Mouse (Mus musculus) lung, postnatal 36 days (tissue): ENCODE data around the gene Rtn2.

Source experiments
- DNase-seq: peaks from one replicate; pipeline ENCODE4 v3.0.0; 2022; ENCODE audit warnings: mixed read lengths

Rtn2 gene

DNA sequence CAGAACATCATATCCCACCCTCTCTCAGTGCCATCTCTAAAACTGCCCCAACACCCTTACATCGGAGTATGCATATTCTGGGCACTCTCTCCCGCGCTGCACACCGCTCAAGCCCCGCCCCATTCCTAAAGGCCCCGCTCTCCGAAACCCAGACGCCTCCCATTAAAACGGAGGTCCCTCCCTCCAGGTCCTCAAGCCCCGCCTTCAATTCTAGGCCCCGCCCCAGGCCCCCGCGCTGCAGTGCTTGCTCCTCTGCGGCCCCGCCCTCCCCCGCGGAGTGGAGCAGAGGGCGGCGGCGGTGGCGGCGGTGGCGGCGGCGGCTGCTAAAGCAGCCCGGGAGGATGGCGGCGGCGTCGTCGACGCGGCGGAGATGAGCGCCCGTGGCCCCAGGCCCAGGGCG, at the start of gene Rtn2:
TSS of gene Rtn2 (plus strand) at position 240 of the 400 bp plus-strand sequence.
- DNase-seq = peak; percentile 77

DNA sequence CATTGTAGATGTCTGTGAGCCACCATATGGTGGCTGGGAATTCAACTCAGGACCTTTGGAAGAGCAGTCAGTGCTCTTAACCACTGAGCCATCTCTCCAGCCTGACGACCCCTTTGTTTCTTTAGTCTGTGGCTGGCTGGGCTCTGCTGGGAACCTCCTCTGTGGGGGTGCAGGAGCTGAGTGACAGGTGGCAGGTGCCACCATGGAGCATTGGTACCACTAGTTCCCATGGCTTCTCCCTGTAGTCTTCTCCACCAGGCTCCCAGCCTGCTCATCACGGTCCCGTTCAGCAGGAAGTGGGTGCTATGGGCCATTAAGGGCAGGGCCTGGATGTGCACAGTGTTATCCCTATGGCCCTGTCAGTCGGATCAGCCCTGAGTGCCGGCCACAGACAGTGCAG, 47.8 kb upstream of the Rtn2 start:
- no peak for DNase-seq

DNA sequence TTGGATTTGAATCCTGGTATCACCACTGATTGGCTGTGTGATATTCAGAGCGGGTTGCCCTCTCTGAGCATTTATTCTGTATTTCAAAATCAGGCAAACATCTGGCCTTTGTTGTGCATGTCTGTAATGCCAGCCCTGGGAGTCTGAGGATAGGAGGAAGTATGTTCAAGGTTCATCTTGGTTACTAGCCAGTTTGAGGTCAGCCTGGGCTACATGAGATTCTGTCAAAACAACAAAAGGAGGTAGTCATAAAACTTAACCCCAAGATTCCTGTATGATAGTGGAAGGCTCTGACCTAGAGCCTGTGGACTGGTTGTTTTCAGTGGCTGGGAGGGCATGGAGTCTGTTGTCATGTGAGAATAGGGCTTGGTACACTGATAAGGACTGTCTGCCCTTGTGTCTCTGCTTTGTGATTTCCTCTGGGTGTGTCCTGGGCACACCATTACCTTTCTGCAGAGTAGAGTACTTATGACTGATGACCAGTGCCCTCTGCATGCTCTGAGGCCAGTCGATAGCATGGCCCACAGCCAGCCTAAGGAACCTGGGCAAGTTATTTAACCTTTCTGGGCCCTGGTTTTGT, 47.2 kb upstream of the Rtn2 start:
- no peak for DNase-seq

DNA sequence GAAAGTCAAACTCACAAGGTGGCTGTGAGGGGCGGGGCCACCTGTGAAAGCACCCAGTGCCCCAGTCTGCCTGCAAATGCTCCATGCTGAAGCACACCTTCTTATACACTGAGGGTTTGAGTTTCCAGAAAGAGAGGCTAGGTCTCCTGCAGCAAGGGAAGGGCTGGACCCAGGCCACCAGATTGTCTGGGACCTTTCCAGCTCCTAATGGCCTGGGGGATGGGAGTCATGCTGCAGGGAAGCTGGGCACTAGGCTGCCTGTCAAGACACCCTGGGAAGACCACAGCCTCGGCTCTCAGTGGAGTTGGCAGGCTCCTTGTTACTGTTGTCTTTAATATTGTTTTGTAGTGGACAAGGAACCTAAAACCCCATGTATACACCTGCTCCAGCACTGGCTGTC, 46.0 kb upstream of the Rtn2 start:
- no peak for DNase-seq

DNA sequence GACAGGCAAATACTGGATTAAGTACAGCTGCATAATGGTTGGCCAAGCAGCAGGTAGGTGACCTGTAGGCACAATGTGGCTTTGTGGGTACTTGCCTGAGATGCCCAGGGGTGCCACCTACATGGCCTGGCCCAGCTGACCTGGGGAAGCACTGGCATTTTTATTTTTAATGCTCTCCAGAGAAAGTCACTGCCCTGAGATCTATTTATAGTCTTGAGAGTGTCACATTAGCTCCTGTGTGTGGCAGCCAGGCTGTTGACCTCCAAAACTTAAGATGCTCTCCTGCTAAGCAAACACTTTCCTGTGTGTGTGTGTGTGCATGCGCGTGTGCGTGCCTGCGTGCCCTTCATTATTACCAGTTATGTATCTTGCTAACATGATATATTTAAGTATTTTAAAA, 44.1 kb upstream of the Rtn2 start:
- peak; percentile 71 for DNase-seq

DNA sequence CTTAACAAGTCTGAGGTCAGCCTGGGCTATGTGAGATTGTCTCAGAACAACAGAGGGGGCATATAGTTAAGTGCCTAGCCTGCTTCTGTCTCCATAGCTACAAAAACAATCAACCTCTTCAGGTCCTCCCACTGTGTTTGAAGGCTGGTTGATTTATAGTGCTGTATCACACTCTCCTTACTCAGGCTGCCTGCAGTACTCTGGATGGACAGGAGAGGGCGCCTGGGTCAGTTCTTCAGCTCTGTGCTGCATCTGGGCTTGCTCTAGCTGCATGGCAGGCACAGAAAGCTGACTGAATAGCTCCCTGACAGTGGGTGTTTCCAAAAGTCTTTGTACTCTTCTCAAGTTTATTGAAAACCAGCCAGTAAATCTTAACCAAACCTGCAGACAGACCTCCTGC, 43.0 kb upstream of the Rtn2 start:
- peak; percentile 96 for DNase-seq

DNA sequence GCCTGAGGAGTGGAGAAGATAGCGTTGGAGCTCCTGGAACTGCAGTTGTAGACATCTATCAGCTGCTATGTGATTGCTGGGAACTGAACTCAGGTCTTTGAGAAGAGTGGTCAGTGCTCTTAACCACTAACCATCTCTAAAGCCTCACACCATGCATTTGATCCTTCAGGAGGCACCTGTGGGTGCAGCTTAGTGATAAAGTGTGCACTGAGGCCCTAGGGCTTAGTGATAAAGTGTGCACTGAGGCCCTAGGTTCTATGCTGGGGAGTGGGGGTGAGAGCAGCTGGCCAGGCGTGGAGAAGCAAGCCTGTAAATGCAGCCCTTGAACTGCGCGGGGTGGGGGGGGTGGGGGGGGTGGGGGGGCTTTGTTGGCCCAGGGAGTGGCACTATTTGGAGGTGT, 42.4 kb upstream of the Rtn2 start:
- no peak for DNase-seq

DNA sequence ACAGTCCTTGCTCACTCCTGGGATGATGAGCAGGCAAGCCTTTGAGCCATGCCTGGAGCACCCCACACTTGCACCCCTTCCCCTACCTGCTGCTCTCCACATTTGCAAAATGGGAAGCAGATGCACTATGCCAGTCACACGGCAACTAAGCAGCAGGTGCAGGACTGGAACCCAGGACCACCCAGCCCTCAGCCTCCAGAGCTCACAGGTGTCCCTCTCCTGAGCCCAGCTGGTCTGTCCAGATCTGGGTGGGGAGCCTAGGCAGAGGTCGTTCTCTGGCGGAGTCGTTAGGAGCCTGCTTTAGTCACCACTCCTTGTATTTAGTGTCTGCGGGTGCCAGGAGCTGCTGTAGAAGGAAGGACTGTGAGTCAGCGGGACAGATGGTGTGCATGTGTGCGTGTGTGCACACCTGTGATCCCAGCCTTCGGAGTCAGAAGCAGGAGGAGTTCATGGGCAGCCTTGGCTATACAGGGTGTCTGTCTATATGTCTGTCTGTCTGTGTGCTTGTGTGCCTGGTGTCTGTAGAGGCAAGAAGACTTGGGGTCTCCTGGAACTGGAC, 41.4 kb upstream of the Rtn2 start:
- no peak for DNase-seq

DNA sequence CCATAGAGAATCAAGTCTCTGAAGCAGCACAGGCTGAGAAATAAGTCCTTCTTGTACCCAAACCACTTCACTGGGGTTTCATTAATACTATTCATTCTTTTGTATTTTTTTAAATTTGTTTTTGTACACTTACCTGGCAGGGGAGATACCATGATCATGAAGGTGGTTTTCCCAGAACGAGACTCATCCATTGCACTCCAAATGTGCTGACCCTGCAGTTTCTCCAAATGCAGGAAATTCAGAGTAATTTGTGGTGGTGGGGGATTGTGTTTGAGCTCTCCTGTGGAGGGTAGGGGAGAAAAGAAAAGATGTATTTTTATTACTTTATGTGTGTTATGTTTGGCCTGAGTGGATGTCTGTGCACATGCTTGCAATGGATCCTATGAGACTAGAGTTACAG, 40.4 kb upstream of the Rtn2 start:
- DNase-seq = no peak

DNA sequence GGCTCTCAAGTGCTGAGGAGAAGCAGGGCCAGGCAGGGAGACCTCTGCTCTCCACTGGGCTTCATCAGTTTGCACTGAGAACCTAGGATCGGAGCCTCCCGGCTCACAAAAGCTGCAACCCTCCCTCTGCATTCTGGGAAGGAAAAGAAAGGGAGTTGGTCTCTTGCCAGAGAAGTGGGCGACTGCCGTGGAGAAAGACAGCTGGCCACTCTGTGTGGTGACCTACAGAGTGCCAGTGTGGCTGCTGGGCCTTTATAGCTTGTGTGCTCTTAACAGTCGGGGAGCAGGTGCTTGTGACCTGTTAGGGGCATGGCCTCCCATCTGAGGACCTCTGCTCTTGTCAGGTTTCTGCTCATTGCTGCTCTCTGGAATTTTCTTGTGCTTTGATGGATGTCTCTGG, 38.6 kb upstream of the Rtn2 start:
- no peak for DNase-seq

DNA sequence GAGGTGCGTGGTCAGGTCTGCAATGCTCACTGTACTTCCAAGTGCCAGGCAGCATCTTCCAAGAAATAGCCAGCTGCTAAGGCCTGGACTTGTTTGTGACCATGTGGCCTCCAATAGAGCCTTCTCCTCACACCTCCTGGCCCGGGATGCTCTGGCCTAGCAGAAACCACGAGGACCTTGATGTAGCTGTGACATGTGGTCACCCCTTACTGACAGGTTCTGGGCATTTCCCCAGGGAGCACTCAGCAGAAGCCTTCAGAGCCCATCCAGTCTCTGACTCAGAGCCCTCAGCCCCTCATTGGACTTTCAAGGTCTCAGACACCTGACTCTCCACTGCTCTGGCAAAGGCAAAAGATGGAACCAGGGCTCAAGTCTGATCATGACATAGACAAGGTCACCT, 37.3 kb upstream of the Rtn2 start:
- DNase-seq = no peak

DNA sequence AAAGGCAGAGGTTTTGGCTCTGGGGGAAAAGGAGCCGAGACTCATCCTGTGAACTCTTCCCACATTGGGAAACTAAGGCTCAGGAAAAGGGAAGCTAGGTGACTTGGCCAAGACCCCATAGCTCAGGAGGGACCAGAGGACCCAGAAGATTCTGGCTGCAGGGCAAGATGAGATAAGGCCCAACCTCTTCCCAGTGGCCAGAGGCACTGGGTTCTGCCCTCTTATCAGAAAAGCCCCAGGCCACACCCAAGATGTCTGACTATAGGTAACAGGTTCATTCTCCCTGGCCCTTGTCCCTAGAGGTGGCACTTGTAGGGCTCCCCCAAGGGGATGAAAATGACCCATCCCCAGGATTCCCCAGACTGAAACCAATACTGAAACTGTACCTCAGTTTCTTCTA, 35.6 kb upstream of the Rtn2 start:
- no peak for DNase-seq

DNA sequence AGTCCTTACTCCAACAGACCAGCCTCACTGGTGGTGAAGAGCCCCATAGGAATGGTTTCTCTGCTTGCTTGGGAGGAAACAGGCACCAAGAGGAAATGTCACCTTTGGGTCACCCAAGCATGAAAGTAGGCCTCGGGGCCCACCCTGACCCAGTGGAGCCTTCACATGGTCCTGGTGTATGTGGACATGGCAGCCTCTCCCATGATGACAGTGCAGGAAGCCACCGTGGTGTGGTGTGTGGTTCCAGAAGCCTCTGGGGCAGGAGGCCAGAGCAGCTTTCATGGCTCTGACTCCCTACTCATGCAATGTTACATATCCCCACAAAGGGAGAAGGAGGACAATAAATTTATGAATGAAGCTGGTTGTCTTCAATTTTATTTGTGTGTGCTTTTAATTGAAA, 34.9 kb upstream of the Rtn2 start:
- DNase-seq = no peak

DNA sequence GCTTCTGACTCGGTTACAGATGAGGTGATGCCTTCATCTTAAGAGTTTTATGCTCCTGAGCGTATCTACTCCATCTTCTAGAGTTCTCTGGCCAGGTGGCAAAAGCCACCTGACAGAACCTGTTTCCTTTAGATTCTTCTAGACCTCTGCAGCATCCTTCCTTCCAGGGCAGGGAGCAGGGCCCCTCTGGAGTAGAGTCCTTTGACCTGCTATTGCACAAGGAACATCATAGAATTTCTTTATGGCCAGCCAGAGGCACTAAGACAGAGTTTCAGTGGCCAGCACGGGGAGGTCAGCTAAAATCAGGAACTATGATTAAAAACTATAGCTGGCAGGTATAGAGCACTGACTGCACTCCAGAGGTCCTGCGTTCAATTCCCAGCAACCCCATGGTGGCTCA, 30.3 kb upstream of the Rtn2 start:
- no peak for DNase-seq

DNA sequence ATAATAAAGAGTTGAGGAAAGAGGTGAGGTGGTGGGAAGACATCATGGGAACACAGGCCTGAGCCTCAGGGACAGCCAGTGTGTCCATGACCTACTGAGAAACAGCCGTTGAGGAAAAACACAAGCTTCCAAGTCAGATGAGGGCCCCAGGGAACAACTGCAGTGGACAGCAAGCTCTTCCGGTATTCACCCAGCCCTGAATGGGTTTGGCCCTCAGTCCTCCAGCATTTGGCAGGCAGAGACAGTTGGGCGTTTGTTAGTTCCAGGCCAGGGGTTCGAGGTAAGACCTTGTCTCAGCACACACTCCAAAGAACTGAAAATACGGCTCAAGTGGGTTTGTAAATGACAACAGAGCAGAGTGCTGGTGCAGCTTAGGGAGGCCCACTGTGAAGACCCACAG, 29.0 kb upstream of the Rtn2 start:
- no peak for DNase-seq

DNA sequence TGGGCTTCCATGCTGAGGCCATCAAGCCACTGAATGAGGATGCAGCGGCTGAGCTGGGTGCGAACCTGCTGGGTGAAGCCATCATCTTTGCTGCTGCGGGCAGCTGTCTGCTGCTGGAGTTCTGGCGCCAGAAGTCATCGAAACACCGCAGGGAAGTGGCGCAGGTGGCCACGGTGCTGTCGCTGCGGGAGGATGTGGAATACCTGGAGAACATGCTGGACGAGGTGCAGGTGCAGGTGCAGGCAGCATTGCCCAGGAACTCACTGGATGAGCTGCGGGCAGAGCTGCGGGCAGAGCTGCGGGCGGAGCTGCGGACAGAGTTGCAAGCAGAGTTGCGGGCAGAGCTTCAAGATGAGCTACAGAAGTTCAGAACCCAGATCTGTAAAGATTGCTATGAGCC, 27.0 kb upstream of the Rtn2 start:
- no peak for DNase-seq

DNA sequence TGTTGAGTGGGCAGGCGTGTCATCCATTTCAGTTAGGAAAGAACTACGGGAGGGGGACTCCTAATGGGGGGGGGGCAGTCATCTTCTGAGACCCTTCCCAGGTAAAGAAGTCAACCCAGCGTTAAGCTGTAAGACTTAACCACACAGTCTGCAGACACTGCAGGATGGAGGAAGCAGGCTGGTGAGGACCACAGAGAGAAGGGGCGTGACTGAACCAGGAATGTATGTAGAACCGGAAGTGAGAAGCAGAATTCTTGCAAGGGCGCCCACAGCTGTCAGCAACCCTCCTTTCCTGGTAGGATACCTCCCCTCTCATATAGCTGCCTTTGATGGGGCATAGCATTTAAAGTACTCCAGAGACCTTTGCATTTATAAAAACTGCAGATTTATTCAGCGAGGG, 25.9 kb upstream of the Rtn2 start:
- DNase-seq = peak; percentile 38

DNA sequence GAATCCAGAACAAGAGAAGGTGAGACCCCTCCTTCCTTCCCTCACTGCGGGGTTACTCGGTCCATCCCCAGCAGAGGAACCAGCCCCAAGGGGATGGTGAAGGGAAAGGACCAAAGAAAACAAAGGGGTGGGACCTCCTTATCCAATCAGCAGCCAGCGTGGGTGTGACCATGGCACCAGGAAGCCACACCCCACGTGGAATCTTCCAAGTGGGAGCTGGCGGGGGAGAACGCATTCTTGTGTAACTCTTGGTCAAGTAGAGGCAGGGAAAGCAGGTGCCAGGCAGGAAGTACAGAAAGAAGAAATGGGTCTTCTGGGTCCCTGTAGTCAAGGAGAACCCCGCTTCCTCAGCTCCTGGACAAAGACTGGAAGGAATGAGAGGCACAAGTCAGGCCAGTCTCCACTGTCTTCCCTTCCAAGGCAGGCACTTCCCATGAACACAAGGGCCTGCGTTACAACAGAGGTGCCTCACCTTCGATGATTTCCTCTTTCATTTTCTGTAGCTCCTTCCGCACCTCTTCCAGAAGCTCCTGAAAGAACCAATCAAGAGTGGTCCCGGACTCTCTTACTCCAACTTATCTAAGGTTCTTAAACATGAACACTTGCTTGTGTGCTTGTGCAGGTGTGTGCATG, 24.9 kb upstream of the Rtn2 start:
- peak; percentile 94 for DNase-seq

DNA sequence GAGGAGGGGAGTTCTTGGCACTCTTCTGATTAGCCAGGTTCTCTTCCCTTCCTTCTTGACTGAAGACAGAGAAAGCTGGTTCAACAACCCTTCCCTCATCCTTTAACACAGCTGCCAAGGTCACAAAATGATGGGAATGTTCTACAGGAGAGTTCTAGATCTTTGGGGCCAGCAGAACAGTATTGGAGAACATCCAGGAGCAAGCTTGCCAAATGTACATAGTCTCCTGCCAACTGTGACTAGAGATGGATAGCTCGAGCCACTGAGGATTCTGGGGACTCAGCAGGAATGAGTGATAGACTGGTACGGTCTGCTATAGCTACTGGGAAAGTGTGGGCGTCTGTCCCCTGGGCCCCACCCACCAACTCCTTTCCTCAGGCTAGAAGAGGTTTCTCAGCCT, 24.1 kb upstream of the Rtn2 start:
- no peak for DNase-seq

DNA sequence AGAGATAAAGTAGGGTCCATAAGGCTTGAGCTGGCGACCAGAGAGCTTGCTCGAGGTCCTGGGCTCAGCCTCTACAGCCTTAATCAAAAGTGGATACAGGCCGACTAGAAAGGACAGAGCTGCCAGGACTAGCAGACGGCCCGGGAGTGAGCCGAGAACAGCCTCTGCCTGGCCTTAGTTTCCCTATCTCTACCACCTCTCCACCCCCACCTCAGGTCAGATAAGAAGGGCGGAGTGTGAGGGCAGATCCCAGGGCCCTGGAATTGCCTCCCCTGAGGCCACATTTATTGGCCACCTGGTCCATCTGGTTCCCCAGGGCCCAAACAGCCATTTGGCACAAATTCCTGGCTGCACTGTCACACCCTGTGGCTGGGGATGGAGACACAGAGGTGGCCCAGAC, 17.3 kb upstream of the Rtn2 start:
- no peak for DNase-seq

DNA sequence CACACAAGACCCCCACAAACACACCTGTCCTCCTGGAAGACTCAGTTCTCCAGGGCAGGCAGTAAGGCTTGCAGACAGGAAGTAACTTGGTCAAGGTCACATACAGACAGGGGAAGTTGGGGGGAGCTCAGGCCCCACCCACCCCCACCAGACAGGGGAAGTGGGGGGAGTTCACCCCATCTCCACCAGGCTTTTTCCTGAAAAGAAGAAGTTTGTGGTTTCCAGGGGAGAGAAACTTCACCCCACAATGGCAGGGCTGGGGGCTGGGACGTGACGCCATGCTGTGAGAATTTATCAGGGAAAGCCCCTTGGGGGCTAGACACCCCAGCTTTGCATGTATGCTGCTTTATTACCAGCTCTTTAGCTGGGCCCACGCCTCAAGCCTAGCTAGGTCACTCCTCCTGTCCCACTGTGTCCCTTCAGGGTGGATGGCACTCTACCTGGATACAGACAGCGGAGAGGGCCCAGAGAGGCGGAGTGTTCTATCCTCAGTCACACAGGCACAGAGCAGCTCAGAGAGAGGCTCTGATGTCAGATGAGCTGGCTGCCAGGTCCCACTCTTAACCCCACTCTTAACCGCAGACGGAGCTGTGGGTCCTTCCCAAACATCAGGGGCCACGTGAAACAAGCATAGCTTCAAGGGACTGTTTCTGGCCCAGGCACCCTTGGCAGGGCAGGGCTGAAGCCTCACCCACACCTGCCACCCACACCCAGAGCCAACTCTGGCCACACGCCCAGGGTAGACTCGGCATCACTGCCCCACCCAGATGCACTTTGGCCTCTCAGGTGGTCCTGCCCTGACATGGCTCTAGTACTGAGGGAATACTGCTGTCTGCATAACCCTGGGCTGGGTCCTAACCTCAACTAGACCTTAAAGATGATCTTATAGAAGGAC, 16.2 kb upstream of the Rtn2 start:
- DNase-seq = peak; percentile 65

DNA sequence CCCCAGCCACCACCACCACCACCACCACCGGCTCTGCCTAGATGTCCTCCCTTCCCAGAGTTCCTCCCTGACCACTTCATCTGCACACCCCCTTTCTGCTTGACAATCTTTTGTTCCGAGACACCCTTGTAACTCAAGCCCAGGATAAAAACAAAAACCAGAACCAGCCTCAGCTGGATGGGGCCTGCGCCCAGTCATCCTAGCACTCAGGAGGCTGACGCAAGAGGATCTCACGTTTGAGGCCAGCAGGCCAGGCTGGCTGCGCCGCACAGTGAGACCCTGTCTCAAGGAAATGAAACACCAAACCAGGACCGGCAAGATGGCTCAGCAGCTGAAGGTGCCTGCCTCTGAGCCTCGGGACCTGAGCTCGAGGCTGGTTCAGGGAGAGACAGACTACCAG, 15.4 kb upstream of the Rtn2 start:
- peak; percentile 70 for DNase-seq

DNA sequence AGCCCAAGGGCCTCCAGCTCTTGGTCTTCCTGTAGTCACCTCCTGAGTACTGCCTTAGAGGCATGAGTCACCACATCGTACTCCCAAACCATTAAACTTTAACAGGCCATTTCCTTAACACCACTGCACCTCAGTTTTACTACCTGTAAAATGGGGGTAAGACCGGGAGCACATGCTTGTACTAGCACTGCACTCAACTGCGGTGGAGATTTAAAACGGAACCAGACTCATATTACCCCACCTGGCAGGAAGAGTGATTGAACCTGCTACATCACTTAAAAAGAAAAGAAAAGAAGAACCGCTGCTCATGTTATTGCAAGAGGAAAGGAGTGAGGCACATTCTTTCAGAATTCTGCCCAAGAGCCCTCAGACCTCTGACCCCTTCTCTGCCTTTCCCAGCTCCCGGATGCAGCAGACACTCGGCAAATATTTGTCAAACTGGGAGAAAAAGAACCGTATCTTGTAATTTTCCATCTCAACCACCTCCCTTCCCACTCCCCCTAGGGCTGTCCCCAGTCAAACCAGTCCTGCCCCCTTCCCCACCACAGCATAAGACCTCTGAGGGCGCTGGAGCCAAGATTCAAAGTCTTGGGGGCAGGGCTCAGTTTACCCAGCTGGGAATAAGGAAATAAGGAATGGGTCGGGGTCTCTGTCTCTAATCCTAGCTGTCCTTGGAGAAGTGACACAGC, 13.3 kb upstream of the Rtn2 start:
- peak; percentile 72 for DNase-seq
